Mouse (Mus musculus) erythroid progenitor cell, adult 5-6 weeks (primary cell): ENCODE measurements around the gene Usp21. TPM values are rescaled to one million over a fixed set of nuclear protein-coding genes. Genes with fewer than 3 reads are reported as not detected.
"Not testable (repeated sequence)": the region's sequence is repeated elsewhere in the genome, so short reads cannot be mapped to it uniquely, and the experiment has no call there.

Experiments used
- ATAC-seq: replicated peaks from 2 replicates; pipeline ENCODE4 v1.8.0; 2016; ENCODE audit warnings: moderate number of reproducible peaks, mild to moderate bottlenecking, moderate TSS enrichment, inconsistent platforms; ENCODE audit not compliant: poor library complexity, low FRiP score, severe bottlenecking
- total RNA-seq, 2 experiments: library from RNA; stranded (forward) in 1 of 2; stranded (reverse) in 1 of 2; fragments of 150-400 nt in 1 of 2; fragments of 186-747, 209-891 nt in 1 of 2; gene quantifications; 2 replicates each; pipeline versions ENCODE4 v1.2.3 to v1.2.4; 2015 to 2017; ENCODE audit warnings: low replicate concordance in 2 of 2

Gene Usp21
- total RNA-seq, 2 experiments from 2014 or later = 33.2 to 39.0 TPM

- no peak for ATAC-seq
These were observed 39.9 kb downstream of the Usp21 start for GRCm38 (mm10) chr1:171247916-171248315.

- 0 out of 2 replicates have a peak, but pooled peaks have one; percentile 6 for ATAC-seq
These were observed 40.3 kb downstream of the Usp21 start for GRCm38 (mm10) chr1:171247453-171247841.

DNA sequence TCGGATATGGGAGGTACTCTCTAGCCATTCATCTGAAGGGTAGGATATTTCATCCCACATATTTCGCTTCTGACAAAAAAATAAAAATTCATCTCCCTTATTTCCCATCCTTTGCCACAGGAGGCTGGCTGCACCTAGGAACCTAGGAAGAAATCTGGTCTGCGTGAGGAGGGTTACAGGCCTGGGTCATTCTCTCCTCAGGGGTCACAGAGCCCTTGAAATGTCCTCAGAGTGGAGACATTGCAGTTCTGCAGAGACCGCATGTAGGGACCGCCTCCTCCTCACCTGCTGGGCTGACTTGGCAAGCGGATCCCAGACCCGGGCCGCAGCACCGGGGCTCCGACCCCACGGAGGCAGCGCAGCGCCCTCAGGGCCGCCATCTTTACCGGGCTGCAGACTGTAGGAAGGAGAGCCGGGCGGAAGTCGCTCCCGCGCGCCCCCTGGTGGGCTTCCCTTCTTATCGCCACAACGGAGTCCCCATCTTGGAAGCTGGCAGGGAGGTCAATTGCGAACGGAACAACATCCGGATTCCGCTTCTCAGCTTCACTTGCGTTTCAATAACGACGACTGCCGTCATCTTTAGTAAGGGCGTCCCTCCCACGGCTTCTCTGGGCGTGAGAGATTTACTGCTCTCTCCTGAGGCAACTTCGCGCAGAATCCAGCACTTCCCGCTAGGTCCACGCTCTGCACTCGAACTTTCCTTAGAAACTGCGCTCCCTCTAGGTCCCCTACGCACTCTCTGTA, 40.9 kb downstream of the Usp21 start:
- peak; percentile 98 for ATAC-seq

DNA sequence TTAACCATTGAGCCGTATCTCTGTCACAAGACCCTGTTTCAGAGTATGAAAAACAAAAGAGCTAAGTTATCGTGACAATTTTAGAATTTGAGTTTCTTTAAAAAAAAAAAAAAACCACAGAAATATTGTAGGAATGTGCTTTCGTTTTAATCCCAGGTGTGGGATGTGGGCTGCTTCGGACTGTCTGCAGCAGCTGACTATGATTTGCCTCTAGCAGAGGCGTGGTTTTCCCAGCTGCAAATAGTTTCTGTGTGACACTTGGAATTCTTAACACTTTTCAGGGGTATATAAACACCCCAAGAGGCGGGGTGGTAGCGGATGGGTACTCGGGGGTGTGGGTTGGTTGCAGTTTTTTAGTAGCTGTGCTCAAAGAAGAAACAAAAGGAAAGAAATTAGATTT, 42.4 kb downstream of the Usp21 start:
- ATAC-seq = no peak

GRCm38 (mm10) chr1:171241952-171242351, 45.8 kb downstream of the Usp21 start:
- ATAC-seq = not testable (repeated sequence)

DNA sequence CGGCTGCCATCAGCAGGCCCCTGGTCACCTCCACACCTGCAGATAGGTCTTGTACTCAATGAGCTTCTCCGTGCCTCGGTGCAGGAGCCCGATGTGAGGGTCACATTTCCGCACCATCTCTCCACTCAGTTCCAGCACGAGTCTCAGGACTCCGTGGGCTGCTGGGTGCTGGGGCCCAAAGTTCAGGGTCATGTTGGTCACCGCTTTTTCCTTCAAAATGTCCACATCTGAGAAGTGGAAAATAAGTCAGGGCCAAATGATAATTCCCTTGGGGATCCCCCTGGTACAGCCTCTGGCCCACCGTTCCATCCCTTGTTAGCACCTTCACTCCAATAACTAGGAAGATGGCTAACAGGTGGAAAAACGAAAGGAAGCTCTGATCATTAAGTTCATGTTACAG, 46.9 kb downstream of the Usp21 start:
- no peak for ATAC-seq

- no peak for ATAC-seq
These were observed 47.6 kb downstream of the Usp21 start for GRCm38 (mm10) chr1:171239992-171240744.

GRCm38 (mm10) chr1:171238463-171238862, 49.3 kb downstream of the Usp21 start:
- peak; percentile 81 for ATAC-seq

- no peak for ATAC-seq
These were observed 50.4 kb downstream of the Usp21 start for GRCm38 (mm10) chr1:171237438-171237837.

GRCm38 (mm10) chr1:171235791-171236190, 52.0 kb downstream of the Usp21 start:
- no peak for ATAC-seq

DNA sequence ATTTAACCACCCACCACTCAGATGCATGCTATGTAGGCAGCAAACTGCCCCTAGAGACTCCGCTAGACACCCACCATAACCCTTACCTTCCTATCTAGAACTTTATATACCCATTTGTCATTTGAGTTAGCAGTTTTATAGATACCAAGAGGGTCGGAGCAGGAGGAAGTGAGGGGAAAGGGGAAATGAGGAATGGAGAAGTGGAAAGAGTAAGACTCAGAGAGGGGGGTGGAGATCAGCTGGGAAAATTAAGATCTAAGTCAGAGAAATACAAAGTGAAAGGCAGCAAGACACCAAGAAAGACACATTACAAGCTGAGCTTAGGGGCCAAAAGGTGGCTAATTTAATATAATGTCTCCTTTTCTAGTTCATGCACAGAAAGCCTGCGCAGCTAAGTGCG, 53.3 kb downstream of the Usp21 start:
- no peak for ATAC-seq

DNA sequence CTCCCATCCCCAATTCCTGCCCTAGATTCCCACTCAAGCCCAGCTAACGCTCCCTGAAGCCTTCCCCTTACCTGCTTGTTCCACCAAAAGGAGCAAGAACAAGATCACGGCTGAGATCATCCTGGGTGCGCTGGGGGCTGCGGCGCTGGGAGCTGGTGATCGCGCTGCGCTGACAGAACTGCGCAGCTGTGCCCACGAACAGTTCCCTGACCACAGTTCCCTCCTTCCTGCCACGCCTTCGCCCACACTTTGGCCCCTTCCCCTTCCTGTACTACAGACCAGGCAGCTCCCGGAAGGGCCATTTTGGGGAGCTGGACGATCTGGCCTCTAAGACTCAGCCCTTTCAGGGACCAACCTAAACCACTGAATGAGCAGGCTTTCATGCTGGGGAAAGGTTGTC, 53.7 kb downstream of the Usp21 start, which contains the start of gene Fcer1g:
Fcer1g (minus strand) TSS at position 240 of the 400 bp plus-strand sequence.
- no peak for ATAC-seq

- ATAC-seq = no peak
These were observed 54.7 kb downstream of the Usp21 start for GRCm38 (mm10) chr1:171232800-171233730.

- no peak for ATAC-seq
These were observed 55.4 kb downstream of the Usp21 start for GRCm38 (mm10) chr1:171232348-171232747.

Other genes starting within 250 kb of the Usp21 start
- gene Fcgr3, start 223.1 kb downstream of the Usp21 start, total RNA-seq (2015; ENCODE audit: low replicate concordance) = 78.6 and 80.1 TPM in 2 replicates
- gene Fcgr3, start 223.1 kb downstream of the Usp21 start, total RNA-seq (2017; ENCODE audit: low replicate concordance) = 29.8 and 53.5 TPM in 2 replicates
- gene Cfap126, start 174.1 kb downstream of the Usp21 start, total RNA-seq (2015; ENCODE audit: low replicate concordance) = 19.8 TPM in 1 of 2 replicates, not detected in the other
- gene Cfap126, start 174.1 kb downstream of the Usp21 start, total RNA-seq (2017; ENCODE audit: low replicate concordance) = not detected in 2 replicates
- 50.8 and 70.4 TPM in 2 replicates for gene Sdhc, start 137.4 kb downstream of the Usp21 start, total RNA-seq (2015; ENCODE audit: low replicate concordance)
- gene Sdhc, start 137.4 kb downstream of the Usp21 start, total RNA-seq (2017; ENCODE audit: low replicate concordance) = 4.7 and 14.6 TPM in 2 replicates
- gene Mpz, start 137.3 kb downstream of the Usp21 start, total RNA-seq (2015; ENCODE audit: low replicate concordance) = not detected in 2 replicates
- not detected in 2 replicates for gene Mpz, start 137.3 kb downstream of the Usp21 start, total RNA-seq (2017; ENCODE audit: low replicate concordance)
- gene Pcp4l1, start 91.7 kb downstream of the Usp21 start, total RNA-seq (2015; ENCODE audit: low replicate concordance) = 1.7 and 3.6 TPM in 2 replicates
- gene Pcp4l1, start 91.7 kb downstream of the Usp21 start, total RNA-seq (2017; ENCODE audit: low replicate concordance) = not detected in 2 replicates
- not detected in 2 replicates for gene Nr1i3, start 74.0 kb downstream of the Usp21 start, total RNA-seq (2015; ENCODE audit: low replicate concordance)
- gene Nr1i3, start 74.0 kb downstream of the Usp21 start, total RNA-seq (2017; ENCODE audit: low replicate concordance) = 0.39 TPM in 1 of 2 replicates, not detected in the other
- 1.1 and 4.2 TPM in 2 replicates for gene Tomm40l, start 65.5 kb downstream of the Usp21 start, total RNA-seq (2015; ENCODE audit: low replicate concordance)
- 4.0 and 4.1 TPM in 2 replicates for gene Tomm40l, start 65.5 kb downstream of the Usp21 start, total RNA-seq (2017; ENCODE audit: low replicate concordance)
- 16.8 TPM in 1 of 2 replicates, not detected in the other for gene Apoa2, start 62.9 kb downstream of the Usp21 start, total RNA-seq (2015; ENCODE audit: low replicate concordance)
- gene Apoa2, start 62.9 kb downstream of the Usp21 start, total RNA-seq (2017; ENCODE audit: low replicate concordance) = not detected in 2 replicates
- gene Fcer1g, start 53.6 kb downstream of the Usp21 start, total RNA-seq (2015; ENCODE audit: low replicate concordance) = 214 and 248 TPM in 2 replicates
- gene Fcer1g, start 53.6 kb downstream of the Usp21 start, total RNA-seq (2017; ENCODE audit: low replicate concordance) = 39.7 and 114 TPM in 2 replicates
- 0.42 TPM in 1 of 2 replicates, not detected in the other for gene Adamts4, start 37.6 kb downstream of the Usp21 start, total RNA-seq (2015; ENCODE audit: low replicate concordance)
- gene Adamts4, start 37.6 kb downstream of the Usp21 start, total RNA-seq (2017; ENCODE audit: low replicate concordance) = not detected in 2 replicates
- 86.5 and 106 TPM in 2 replicates for gene Ndufs2, start 36.6 kb downstream of the Usp21 start, total RNA-seq (2015; ENCODE audit: low replicate concordance)
- 40.8 and 73.3 TPM in 2 replicates for gene Ndufs2, start 36.6 kb downstream of the Usp21 start, total RNA-seq (2017; ENCODE audit: low replicate concordance)
- gene B4galt3, start 17.7 kb downstream of the Usp21 start, total RNA-seq (2015; ENCODE audit: low replicate concordance) = 19.7 and 20.5 TPM in 2 replicates
- gene B4galt3, start 17.7 kb downstream of the Usp21 start, total RNA-seq (2017; ENCODE audit: low replicate concordance) = 26.8 and 40.8 TPM in 2 replicates
- gene Ppox, start 6.8 kb downstream of the Usp21 start, total RNA-seq (2015; ENCODE audit: low replicate concordance) = 739 and 765 TPM in 2 replicates
- gene Ppox, start 6.8 kb downstream of the Usp21 start, total RNA-seq (2017; ENCODE audit: low replicate concordance) = 644 and 799 TPM in 2 replicates
- gene Ufc1, start 7.0 kb upstream of the Usp21 start, total RNA-seq (2015; ENCODE audit: low replicate concordance) = 26.8 and 39.3 TPM in 2 replicates
- gene Ufc1, start 7.0 kb upstream of the Usp21 start, total RNA-seq (2017; ENCODE audit: low replicate concordance) = 1.7 and 14.2 TPM in 2 replicates
- 13.4 and 28.8 TPM in 2 replicates for gene Dedd, start 41.2 kb upstream of the Usp21 start, total RNA-seq (2015; ENCODE audit: low replicate concordance)
- 3.3 and 6.5 TPM in 2 replicates for gene Dedd, start 41.2 kb upstream of the Usp21 start, total RNA-seq (2017; ENCODE audit: low replicate concordance)
- 6.7 and 10.8 TPM in 2 replicates for gene Nit1, start 57.7 kb upstream of the Usp21 start, total RNA-seq (2015; ENCODE audit: low replicate concordance)
- 11.6 and 24.5 TPM in 2 replicates for gene Nit1, start 57.7 kb upstream of the Usp21 start, total RNA-seq (2017; ENCODE audit: low replicate concordance)
- gene Pfdn2, start 57.7 kb upstream of the Usp21 start, total RNA-seq (2015; ENCODE audit: low replicate concordance) = 10.1 and 22.0 TPM in 2 replicates
- gene Pfdn2, start 57.7 kb upstream of the Usp21 start, total RNA-seq (2017; ENCODE audit: low replicate concordance) = 9.0 and 10.1 TPM in 2 replicates
- not detected in 2 replicates for gene Klhdc9, start 72.8 kb upstream of the Usp21 start, total RNA-seq (2015; ENCODE audit: low replicate concordance)
- gene Klhdc9, start 72.8 kb upstream of the Usp21 start, total RNA-seq (2017; ENCODE audit: low replicate concordance) = 3.3 TPM in 1 of 2 replicates, not detected in the other
- gene Nectin4, start 82.1 kb upstream of the Usp21 start, total RNA-seq (2015; ENCODE audit: low replicate concordance) = not detected in 2 replicates
- gene Nectin4, start 82.1 kb upstream of the Usp21 start, total RNA-seq (2017; ENCODE audit: low replicate concordance) = 0.51 and 0.53 TPM in 2 replicates
- gene Arhgap30, start 101.0 kb upstream of the Usp21 start, total RNA-seq (2015; ENCODE audit: low replicate concordance) = 11.7 and 15.9 TPM in 2 replicates
- gene Arhgap30, start 101.0 kb upstream of the Usp21 start, total RNA-seq (2017; ENCODE audit: low replicate concordance) = 16.7 and 22.9 TPM in 2 replicates
- 1.7 and 4.3 TPM in 2 replicates for gene Usf1, start 123.3 kb upstream of the Usp21 start, total RNA-seq (2015; ENCODE audit: low replicate concordance)
- 5.0 and 9.1 TPM in 2 replicates for gene Usf1, start 123.3 kb upstream of the Usp21 start, total RNA-seq (2017; ENCODE audit: low replicate concordance)
- not detected in 2 replicates for gene Tstd1, start 130.9 kb upstream of the Usp21 start, total RNA-seq (2015; ENCODE audit: low replicate concordance)
- gene Tstd1, start 130.9 kb upstream of the Usp21 start, total RNA-seq (2017; ENCODE audit: low replicate concordance) = 0.90 TPM in 1 of 2 replicates, not detected in the other
- gene F11r, start 149.5 kb upstream of the Usp21 start, total RNA-seq (2015; ENCODE audit: low replicate concordance) = not detected in 2 replicates
- not detected in 2 replicates for gene F11r, start 149.5 kb upstream of the Usp21 start, total RNA-seq (2017; ENCODE audit: low replicate concordance)
- gene Alyref2, start 215.5 kb upstream of the Usp21 start, total RNA-seq (2015; ENCODE audit: low replicate concordance) = not detected in 2 replicates
- 5.5 TPM in 1 of 2 replicates, not detected in the other for gene Alyref2, start 215.5 kb upstream of the Usp21 start, total RNA-seq (2017; ENCODE audit: low replicate concordance)
- not detected in 2 replicates for gene Itln1, start 247.3 kb upstream of the Usp21 start, total RNA-seq (2015; ENCODE audit: low replicate concordance)
- gene Itln1, start 247.3 kb upstream of the Usp21 start, total RNA-seq (2017; ENCODE audit: low replicate concordance) = not detected in 2 replicates